Mouse (Mus musculus) bone marrow macrophage, adult 2 months (primary cell): Measurements from ENCODE around the gene Cnrip1.

Experiments used
- CTCF ChIP-seq: IDR thresholded peaks from 2 replicates; pipeline ENCODE4 v1.5.1; 2012; ENCODE audit warnings: low read depth, mild to moderate bottlenecking, low read length, moderate library complexity
- POLR2A ChIP-seq: IDR thresholded peaks from 2 replicates; pipeline ENCODE4 v1.6.1; 2012; ENCODE audit warnings: mild to moderate bottlenecking, low read depth, low read length, borderline replicate concordance

DNA sequence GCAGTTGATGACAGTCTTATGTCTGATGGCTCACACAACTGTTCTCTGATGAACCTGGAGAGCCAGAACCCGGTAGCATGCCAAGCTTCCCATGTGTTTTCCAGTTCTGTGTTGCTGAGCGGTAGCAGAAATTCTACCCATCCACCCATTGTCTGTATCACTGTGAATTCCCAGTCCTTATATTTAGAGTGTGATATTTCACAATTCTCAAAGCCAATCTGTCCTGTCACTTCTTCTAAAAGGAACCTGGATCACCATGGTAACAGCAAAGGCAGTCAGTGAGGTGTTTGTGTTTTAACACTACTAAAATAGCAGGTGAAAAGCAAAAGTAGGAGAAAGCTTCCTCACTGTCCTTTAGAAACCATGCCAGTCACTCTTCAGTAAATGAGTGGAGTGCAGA lies 5.6 kb upstream of the Cnrip1 start:
- TF ChIP-seq CTCF (no peak), POLR2A (no peak)
